Mouse (Mus musculus): Measurements from ENCODE around the gene Srpr. TPM values are rescaled to one million over a fixed set of nuclear protein-coding genes. Genes with fewer than 3 reads are reported as not detected.

Srpr gene
- polyA plus RNA-seq, 1 experiment = 39.7 TPM

DNA sequence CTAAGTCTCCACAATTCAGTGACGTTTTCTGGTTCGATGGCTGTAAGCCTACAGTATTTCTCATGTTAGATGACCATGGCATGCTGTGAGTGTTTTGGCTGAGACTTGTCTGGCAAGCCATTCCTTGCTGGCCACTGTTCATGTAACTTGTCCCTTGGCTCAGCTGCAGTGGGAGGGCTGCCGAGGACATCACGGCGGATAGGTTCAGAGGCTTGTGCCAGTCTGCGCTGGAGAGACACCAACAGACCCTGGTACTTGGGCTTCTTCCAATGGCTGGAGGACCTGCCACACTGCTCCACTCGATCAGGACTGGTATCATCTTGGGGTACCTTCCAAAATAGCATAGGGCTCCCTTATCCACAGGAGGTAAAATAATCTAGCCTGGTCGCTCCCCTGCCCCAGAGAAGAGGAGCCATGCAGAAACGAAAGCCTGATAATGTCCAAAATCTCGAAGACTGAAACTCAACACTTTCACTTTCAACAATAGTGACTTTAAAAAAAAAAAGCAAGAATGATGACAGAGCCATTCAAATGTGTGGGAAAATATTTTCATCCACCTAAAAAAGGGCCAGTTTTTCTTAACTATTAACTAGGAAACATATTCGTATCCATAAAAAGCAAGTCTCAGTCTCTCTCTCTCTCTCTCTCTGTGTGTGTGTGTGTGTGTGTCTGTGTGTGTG lies 36.8 kb upstream of the Srpr start:
- H3K4me3 ChIP-seq (ENCODE audit: low read depth, low read length) = peak overlapping the region; percentile 7; the same call in 1 of the 2 replicates
- H3K27ac ChIP-seq (ENCODE audit: insufficient read depth, low read depth, low read length) = peak overlapping the region; percentile 21; the same call in 1 of the 2 replicates
- peaks cover 19% of the 10 kb centered on the region for H3K4me1 ChIP-seq (ENCODE audit: control insufficient read depth, insufficient read depth, insufficient read length, low read length)
- 63% methylated on average over 11 of the region's 11 CpGs for WGBS
- no peaks in the 10 kb centered on the region for H3K27me3 ChIP-seq (ENCODE audit: control insufficient read depth, insufficient read depth, low read length)
- no peaks in the 10 kb centered on the region for H3K36me3 ChIP-seq (ENCODE audit: control insufficient read depth, insufficient read depth, low read length)
- TF ChIP-seq POLR2A (IDR thresholded peaks at IDR 0.05; ENCODE audit: low read depth, low read length) = no peak
- no peak for TF ChIP-seq CTCF (IDR thresholded peaks at IDR 0.05; ENCODE audit: extremely low read depth, insufficient read length, insufficient replicate concordance, low read depth, low read length)

DNA sequence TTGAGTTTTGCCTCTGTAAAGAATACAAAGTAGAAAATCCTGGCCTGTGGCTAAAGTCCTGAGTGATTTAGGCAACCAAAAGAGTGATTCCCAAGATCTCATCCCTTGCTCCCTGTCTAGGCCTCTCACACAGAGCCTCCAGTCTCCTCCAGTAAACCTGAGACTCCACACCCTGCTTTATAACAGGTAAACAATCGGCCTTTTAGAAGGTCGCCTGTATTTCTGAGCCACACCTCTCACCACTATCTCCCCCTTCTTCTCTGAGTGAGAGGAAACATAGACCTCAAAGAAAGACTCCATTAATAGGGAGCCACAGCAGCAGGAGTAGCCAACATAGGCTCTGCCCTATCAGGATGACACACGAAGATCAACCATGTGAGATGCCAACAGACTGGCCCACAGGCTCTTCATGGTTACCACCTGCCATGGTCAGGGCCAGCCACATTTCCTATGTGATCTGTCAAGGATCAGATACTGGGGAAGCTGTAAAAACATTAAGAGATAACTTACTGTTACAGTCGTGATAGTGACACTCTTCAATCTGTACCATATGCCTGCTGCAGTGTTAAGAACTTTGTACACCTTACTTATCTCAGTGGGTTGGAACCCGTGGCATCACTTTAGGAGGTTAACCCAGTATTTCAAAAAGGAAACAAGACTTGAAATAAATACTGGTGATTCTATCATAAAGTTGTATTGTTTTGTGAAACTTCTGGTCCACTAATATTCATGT lies 35.7 kb upstream of the Srpr start:
- TF ChIP-seq POLR2A (IDR thresholded peaks at IDR 0.05; ENCODE audit: low read depth, low read length) (no peak), CTCF (IDR thresholded peaks at IDR 0.05; ENCODE audit: extremely low read depth, insufficient read length, insufficient replicate concordance, low read depth, low read length) (no peak)
- Histone ChIP-seq H3K36me3 (ENCODE audit: control insufficient read depth, insufficient read depth, low read length) (no peaks in the 10 kb centered on the region), H3K4me3 (ENCODE audit: low read depth, low read length) (no peak overlapping the region), H3K4me1 (ENCODE audit: control insufficient read depth, insufficient read depth, insufficient read length, low read length) (peaks cover 19% of the 10 kb centered on the region), H3K27ac (ENCODE audit: insufficient read depth, low read depth, low read length) (peak overlapping the region; percentile 29; the same call in 1 of the 2 replicates), H3K27me3 (ENCODE audit: control insufficient read depth, insufficient read depth, low read length) (no peaks in the 10 kb centered on the region)
- 26% methylated on average over 5 of the region's 5 CpGs for WGBS

DNA sequence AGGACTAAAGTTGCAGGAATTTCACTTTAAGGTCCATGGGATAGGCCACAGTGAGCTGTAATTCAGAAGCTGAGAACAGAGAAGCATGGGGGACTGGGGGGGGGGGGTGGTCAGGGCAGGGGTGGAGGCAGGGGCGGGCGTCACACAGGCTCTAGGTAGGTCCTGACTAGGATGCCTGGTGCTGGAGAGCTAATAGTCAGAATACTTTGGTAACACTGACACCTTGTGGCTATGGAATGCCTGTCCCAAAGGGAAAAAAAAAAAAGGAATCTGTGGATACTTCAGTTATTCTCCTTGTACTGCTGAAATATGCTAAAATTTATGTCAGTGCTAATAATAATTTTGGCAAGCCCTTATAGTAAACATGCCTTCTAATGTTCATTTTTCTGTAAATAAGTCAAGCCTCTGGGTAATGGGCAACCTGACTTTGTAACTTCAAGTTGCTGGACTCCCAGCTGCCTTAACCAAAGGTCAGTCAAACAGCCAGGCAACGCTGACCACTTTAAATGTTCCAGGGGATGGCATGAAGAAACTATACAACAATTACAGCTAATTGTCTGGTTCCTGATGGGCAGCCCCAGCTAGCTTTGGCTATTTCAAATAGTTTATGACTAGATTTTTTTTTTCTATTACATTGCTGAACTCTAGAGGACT lies 33.7 kb upstream of the Srpr start:
- peaks cover 19% of the 10 kb centered on the region for H3K4me1 ChIP-seq (ENCODE audit: control insufficient read depth, insufficient read depth, insufficient read length, low read length)
- 23% methylated on average over 3 of the region's 3 CpGs for whole genome bisulfite sequencing
- no peak overlapping the region for H3K27ac ChIP-seq (ENCODE audit: insufficient read depth, low read depth, low read length)
- TF ChIP-seq POLR2A (IDR thresholded peaks at IDR 0.05; ENCODE audit: low read depth, low read length) (no peak), CTCF (IDR thresholded peaks at IDR 0.05; ENCODE audit: extremely low read depth, insufficient read length, insufficient replicate concordance, low read depth, low read length) (peak; percentile 31; the same call in 1 of the 2 replicates)
- H3K36me3 ChIP-seq (ENCODE audit: control insufficient read depth, insufficient read depth, low read length) = no peaks in the 10 kb centered on the region
- H3K4me3 ChIP-seq (ENCODE audit: low read depth, low read length) = no peak overlapping the region
- H3K27me3 ChIP-seq (ENCODE audit: control insufficient read depth, insufficient read depth, low read length) = no peaks in the 10 kb centered on the region

DNA sequence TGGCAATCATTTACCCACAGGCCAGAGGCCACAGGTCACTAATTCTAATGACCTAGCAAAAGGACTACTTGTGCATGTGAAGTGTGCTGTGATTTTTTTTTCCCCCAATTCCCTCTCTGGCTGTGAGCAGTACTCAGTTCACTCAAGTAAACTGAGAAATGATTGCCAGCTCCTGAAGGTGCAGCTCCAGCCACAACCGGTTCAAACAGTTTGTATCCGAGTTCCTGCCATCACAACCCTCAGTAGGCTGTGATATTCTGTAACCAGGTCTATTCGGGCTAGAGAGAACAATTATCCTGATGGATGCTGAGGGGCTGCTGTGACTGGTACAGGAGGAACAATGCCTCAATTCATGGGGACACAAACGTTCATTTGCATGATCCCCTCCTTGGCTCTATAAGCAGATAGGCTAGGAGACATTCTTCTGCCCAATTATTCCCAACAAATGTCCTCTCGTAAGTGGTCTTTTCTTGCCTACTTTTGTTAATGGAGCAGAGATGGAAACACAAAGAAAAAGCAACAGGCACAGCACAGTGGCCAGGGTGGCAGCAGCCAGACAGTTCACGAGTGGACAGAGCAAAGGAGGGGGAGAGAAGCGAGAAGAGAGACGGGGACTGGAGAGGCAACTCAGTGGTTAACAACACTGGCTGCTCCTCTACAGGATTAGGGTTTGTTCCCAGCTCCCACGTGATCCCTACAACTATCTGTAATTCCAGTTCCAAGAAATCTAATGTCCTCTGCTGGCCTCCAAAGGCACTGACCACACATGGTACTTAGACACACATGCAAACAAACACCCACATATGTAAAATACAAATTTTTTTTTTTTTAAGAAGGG lies 33.0 kb upstream of the Srpr start:
- WGBS = 88% methylated on average over 9 of the region's 9 CpGs

DNA sequence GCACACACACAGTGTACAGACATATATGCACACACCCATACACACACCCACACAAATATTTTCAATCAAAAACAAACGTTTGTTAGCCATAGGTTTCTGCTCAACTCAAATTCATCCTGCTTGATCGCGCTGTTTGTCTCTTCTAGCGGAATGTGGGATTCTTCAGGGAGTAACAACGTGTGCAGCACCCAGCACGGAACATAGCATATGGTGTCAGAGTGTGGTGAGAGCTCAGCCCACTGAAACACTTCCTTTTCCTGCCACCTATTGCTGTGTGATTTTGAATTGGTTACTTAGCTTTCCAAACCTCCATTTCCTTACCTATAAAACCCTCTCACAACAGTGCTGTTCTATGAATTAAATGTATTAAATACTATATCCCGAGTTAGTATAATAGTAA lies 29.9 kb upstream of the Srpr start:
- WGBS = 87% methylated on average over 7 of the region's 7 CpGs
- H3K27me3 ChIP-seq (ENCODE audit: control insufficient read depth, insufficient read depth, low read length) = no peaks in the 10 kb centered on the region
- no peak overlapping the region for H3K4me3 ChIP-seq (ENCODE audit: low read depth, low read length)
- H3K36me3 ChIP-seq (ENCODE audit: control insufficient read depth, insufficient read depth, low read length) = no peaks in the 10 kb centered on the region
- peaks cover 10% of the 10 kb centered on the region; the same call in 1 of the 2 replicates for H3K4me1 ChIP-seq (ENCODE audit: control insufficient read depth, insufficient read depth, insufficient read length, low read length)
- H3K27ac ChIP-seq (ENCODE audit: insufficient read depth, low read depth, low read length) = no peak overlapping the region
- TF ChIP-seq CTCF (IDR thresholded peaks at IDR 0.05; ENCODE audit: extremely low read depth, insufficient read length, insufficient replicate concordance, low read depth, low read length) (no peak), POLR2A (IDR thresholded peaks at IDR 0.05; ENCODE audit: low read depth, low read length) (no peak)

More for the DNA sequence above, 33.0 kb upstream of the Srpr start:
- no peak for TF ChIP-seq POLR2A (IDR thresholded peaks at IDR 0.05; ENCODE audit: low read depth, low read length)
- no peak for TF ChIP-seq CTCF (IDR thresholded peaks at IDR 0.05; ENCODE audit: extremely low read depth, insufficient read length, insufficient replicate concordance, low read depth, low read length)
- H3K36me3 ChIP-seq (ENCODE audit: control insufficient read depth, insufficient read depth, low read length) = no peaks in the 10 kb centered on the region
- H3K4me3 ChIP-seq (ENCODE audit: low read depth, low read length) = no peak overlapping the region
- no peaks in the 10 kb centered on the region for H3K27me3 ChIP-seq (ENCODE audit: control insufficient read depth, insufficient read depth, low read length)
- no peak overlapping the region for H3K27ac ChIP-seq (ENCODE audit: insufficient read depth, low read depth, low read length)
- peaks cover 19% of the 10 kb centered on the region for H3K4me1 ChIP-seq (ENCODE audit: control insufficient read depth, insufficient read depth, insufficient read length, low read length)

DNA sequence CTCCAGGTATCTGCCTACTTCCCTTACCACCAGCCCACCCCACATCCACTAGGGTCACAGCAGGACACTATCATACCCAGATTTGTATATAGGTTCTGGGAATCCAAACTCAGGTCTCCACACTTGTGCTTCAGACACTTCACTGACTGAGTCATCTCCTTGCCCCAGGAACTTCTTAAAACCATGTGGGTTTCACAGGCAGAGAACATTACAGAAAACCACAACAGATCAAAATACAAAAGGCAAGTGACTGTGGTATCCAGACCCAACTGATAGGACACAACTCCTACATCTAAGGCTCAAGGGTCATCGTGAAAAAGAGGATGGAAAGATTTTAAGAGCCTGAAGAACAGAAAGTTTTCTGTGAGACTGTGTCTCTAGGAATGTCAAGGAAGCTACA lies 26.6 kb upstream of the Srpr start:
- Histone ChIP-seq H3K27me3 (ENCODE audit: control insufficient read depth, insufficient read depth, low read length) (no peaks in the 10 kb centered on the region), H3K4me1 (ENCODE audit: control insufficient read depth, insufficient read depth, insufficient read length, low read length) (peaks cover 4% of the 10 kb centered on the region; the same call in 1 of the 2 replicates), H3K27ac (ENCODE audit: insufficient read depth, low read depth, low read length) (no peak overlapping the region), H3K4me3 (ENCODE audit: low read depth, low read length) (no peak overlapping the region), H3K36me3 (ENCODE audit: control insufficient read depth, insufficient read depth, low read length) (no peaks in the 10 kb centered on the region)
- TF ChIP-seq CTCF (IDR thresholded peaks at IDR 0.05; ENCODE audit: extremely low read depth, insufficient read length, insufficient replicate concordance, low read depth, low read length) (no peak), POLR2A (IDR thresholded peaks at IDR 0.05; ENCODE audit: low read depth, low read length) (no peak)
- WGBS = 72% methylated on average over 1 of the region's 1 CpGs
